In genomic region chr5:123138230-123138911, GRCm38 (mm10) we compare ENCODE assay signal across 8 mouse cellular contexts. TPM values are rescaled to one million over a fixed set of nuclear protein-coding genes. Genes with fewer than 3 reads are reported as not detected.
A peak's percentile ranks its signal among the peaks of the same experiment; 100 is the strongest.
DNase-seq lines count a peak whose midpoint lies in the region; ATAC-seq and TF ChIP-seq lines count a peak whose summit lies in the region.

No protein-coding gene starts in this region.

- H3K36me3 ChIP-seq in heart, embryonic 16.5 days (ENCODE audit: control insufficient read depth, insufficient read depth): 0 out of 2 replicates have a peak, but pooled peaks cover 3% of the 10 kb centered on the region
- peaks cover 39% of the 10 kb centered on the region for H3K36me3 ChIP-seq in midbrain, embryonic 10.5 days
- H3K36me3 ChIP-seq in stomach, postnatal 0 days (ENCODE audit: control insufficient read depth, insufficient read depth, low read length): no peaks in the 10 kb centered on the region

- H3K27ac ChIP-seq in embryonic fibroblast, embryonic 13.5 days (ENCODE audit: insufficient read depth, low read length): peak overlapping the region; percentile 100
- H3K27ac ChIP-seq in heart, embryonic 16.5 days (ENCODE audit: low read length): peak overlapping the region; percentile 100
- H3K27ac ChIP-seq in midbrain, embryonic 10.5 days (replicated peaks): peak overlapping the region; percentile 100
- H3K27ac ChIP-seq in stomach, postnatal 0 days (replicated peaks): peak overlapping the region; percentile 100

- peak; percentile 53 for DNase-seq in B cell, adult 2 months
- DNase-seq in adipocyte (ENCODE audit: low spot score): peak; percentile 96
- peak; percentile 80 to 92 for DNase-seq in kidney, postnatal 25 days
- DNase-seq in midbrain, embryonic 10.5 days (ENCODE audit: low spot score): peak; percentile 94
- DNase-seq in stomach, postnatal 0 days (ENCODE audit: low spot score): peak; percentile 84
- no peak for DNase-seq in T-cell, adult 2 months (ENCODE audit: low spot score)

- ATAC-seq in heart, embryonic 16.5 days (replicated peaks; ENCODE audit: extremely low read depth, insufficient read depth, low FRiP score): peak; percentile 8; the same call in 1 of the 2 replicates
- ATAC-seq in stomach, postnatal 0 days (ENCODE audit: low FRiP score, low TSS enrichment): peak; percentile 33

- no peaks in the 10 kb centered on the region for H3K27me3 ChIP-seq in heart, embryonic 16.5 days (ENCODE audit: control insufficient read depth, insufficient read depth, low read length)
- H3K27me3 ChIP-seq in midbrain, embryonic 10.5 days (ENCODE audit: low read depth, poor library complexity, severe bottlenecking): no peaks in the 10 kb centered on the region
- H3K27me3 ChIP-seq in stomach, postnatal 0 days (ENCODE audit: control insufficient read depth, insufficient read depth, low read length): no peaks in the 10 kb centered on the region

- H3K9me3 ChIP-seq in heart, embryonic 16.5 days (replicated peaks; ENCODE audit: control insufficient read depth, low read length): no peaks in the 10 kb centered on the region
- H3K9me3 ChIP-seq in midbrain, embryonic 10.5 days (replicated peaks): no peaks in the 10 kb centered on the region
- no peaks in the 10 kb centered on the region for H3K9me3 ChIP-seq in stomach, postnatal 0 days (ENCODE audit: control insufficient read depth, low read length)

- H3K4me2 ChIP-seq in heart, embryonic 16.5 days (ENCODE audit: low read depth, low read length): peak overlapping the region; percentile 98
- H3K4me2 ChIP-seq in stomach, postnatal 0 days (replicated peaks; ENCODE audit: low read depth): peak overlapping the region; percentile 100

- TF ChIP-seq POLR2A in embryonic fibroblast, embryonic 13.5 days (IDR thresholded peaks at IDR 0.05; ENCODE audit: low read depth, low read length): peak; percentile 81

- under 1% methylated on average over 40 of the region's 40 CpGs for WGBS in heart, embryonic 16.5 days
- WGBS in midbrain, embryonic 10.5 days: under 1% methylated on average over 38 of the region's 40 CpGs
- WGBS in stomach, postnatal 0 days: 1% methylated on average over 32 of the region's 40 CpGs

- no peak for TF ChIP-seq CTCF in embryonic fibroblast, embryonic 13.5 days (IDR thresholded peaks at IDR 0.05; ENCODE audit: borderline replicate concordance, insufficient read depth, low read length)
- TF ChIP-seq CTCF in stomach, postnatal 0 days (IDR thresholded peaks at IDR 0.05; ENCODE audit: low read depth): peak; percentile 42

- H3K4me1 ChIP-seq in embryonic fibroblast, embryonic 13.5 days (ENCODE audit: control insufficient read depth, insufficient read depth, low read length): peaks cover 8% of the 10 kb centered on the region
- peaks cover 51% of the 10 kb centered on the region for H3K4me1 ChIP-seq in heart, embryonic 16.5 days (ENCODE audit: control insufficient read depth, insufficient read depth, low read length)
- peaks cover 70% of the 10 kb centered on the region for H3K4me1 ChIP-seq in midbrain, embryonic 10.5 days
- peaks cover 21% of the 10 kb centered on the region for H3K4me1 ChIP-seq in stomach, postnatal 0 days (replicated peaks; ENCODE audit: control insufficient read depth, insufficient read depth)

- H3K4me3 ChIP-seq in embryonic fibroblast, embryonic 13.5 days (ENCODE audit: insufficient read depth, low read length): peak overlapping the region; percentile 53
- peak overlapping the region; percentile 73 for H3K4me3 ChIP-seq in heart, embryonic 16.5 days (ENCODE audit: low read length)
- peak overlapping the region; percentile 99 for H3K4me3 ChIP-seq in midbrain, embryonic 10.5 days
- H3K4me3 ChIP-seq in stomach, postnatal 0 days (ENCODE audit: low read depth, low read length): peak overlapping the region; percentile 92

- peak; percentile 1 for TF ChIP-seq EP300 in stomach, postnatal 0 days (optimal IDR thresholded peaks at IDR 0.05)

- H3K9ac ChIP-seq in heart, embryonic 16.5 days (ENCODE audit: low read length): peak overlapping the region; percentile 100
- peak overlapping the region; percentile 99 for H3K9ac ChIP-seq in stomach, postnatal 0 days (ENCODE audit: low read length)

RNA-seq across cellular contexts. Expression of gene Setd1b, which starts 3.6 kb away (rescaled TPM):
- polyA plus RNA-seq in embryonic fibroblast, embryonic 13.5 days (2011; ENCODE audit: insufficient read length, low read depth, missing spikeins): 12.4 and 15.1 TPM in 2 replicates
- polyA plus RNA-seq in heart, embryonic 16.5 days (2015; fragmentation: Nextera tagmentation; extraction: Ambion mirVana): 6.0 and 6.5 TPM in 2 replicates
- polyA plus RNA-seq in midbrain, embryonic 10.5 days (2016; fragmentation: Nextera tagmentation; extraction: Ambion mirVana): 7.4 and 7.9 TPM in 2 replicates
- polyA plus RNA-seq in stomach, postnatal 0 days (2015; fragmentation: Nextera tagmentation; extraction: Ambion mirVana): 4.5 and 4.7 TPM in 2 replicates

RNA-seq across cellular contexts. Expression of gene Rhof, which starts 5.9 kb away (rescaled TPM):
- polyA plus RNA-seq in embryonic fibroblast, embryonic 13.5 days (2011; ENCODE audit: insufficient read length, low read depth, missing spikeins): 2.3 and 2.4 TPM in 2 replicates
- 2.2 and 2.4 TPM in 2 replicates for polyA plus RNA-seq in heart, embryonic 16.5 days (2015; fragmentation: Nextera tagmentation; extraction: Ambion mirVana)
- polyA plus RNA-seq in midbrain, embryonic 10.5 days (2016; fragmentation: Nextera tagmentation; extraction: Ambion mirVana): 1.4 and 1.9 TPM in 2 replicates
- 18.6 and 22.3 TPM in 2 replicates for polyA plus RNA-seq in stomach, postnatal 0 days (2015; fragmentation: Nextera tagmentation; extraction: Ambion mirVana)

RNA-seq across cellular contexts. Expression of gene Psmd9, which starts 30.8 kb away (rescaled TPM):
- polyA plus RNA-seq in embryonic fibroblast, embryonic 13.5 days (2011; ENCODE audit: insufficient read length, low read depth, missing spikeins): 23.0 and 28.4 TPM in 2 replicates
- polyA plus RNA-seq in heart, embryonic 16.5 days (2015; fragmentation: Nextera tagmentation; extraction: Ambion mirVana): 60.0 and 63.8 TPM in 2 replicates
- 75.7 and 78.5 TPM in 2 replicates for polyA plus RNA-seq in midbrain, embryonic 10.5 days (2016; fragmentation: Nextera tagmentation; extraction: Ambion mirVana)
- 48.6 and 51.4 TPM in 2 replicates for polyA plus RNA-seq in stomach, postnatal 0 days (2015; fragmentation: Nextera tagmentation; extraction: Ambion mirVana)

RNA-seq across cellular contexts. Expression of gene Hpd, which starts 44.2 kb away (rescaled TPM):
- not detected in 2 replicates for polyA plus RNA-seq in embryonic fibroblast, embryonic 13.5 days (2011; ENCODE audit: insufficient read length, low read depth, missing spikeins)
- 0.20 and 0.46 TPM in 2 replicates for polyA plus RNA-seq in heart, embryonic 16.5 days (2015; fragmentation: Nextera tagmentation; extraction: Ambion mirVana)
- polyA plus RNA-seq in midbrain, embryonic 10.5 days (2016; fragmentation: Nextera tagmentation; extraction: Ambion mirVana): not detected in 2 replicates
- polyA plus RNA-seq in stomach, postnatal 0 days (2015; fragmentation: Nextera tagmentation; extraction: Ambion mirVana): 0.69 and 0.99 TPM in 2 replicates
